Mouse (Mus musculus) myocyte (in vitro differentiated cells): ENCODE measurements around the gene Fgf11.

ENCODE experiments used
- CEBPB ChIP-seq: IDR thresholded peaks from 2 replicates; pipeline ENCODE4 v1.6.1; 2011; ENCODE audit warnings: mild to moderate bottlenecking, moderate library complexity; ENCODE audit not compliant: poor library complexity, insufficient read depth, severe bottlenecking
- E2F4 ChIP-seq: IDR thresholded peaks from one replicate; pipeline ENCODE4 v1.6.1; 2011; ENCODE audit warnings: mild to moderate bottlenecking, control low read depth, moderate library complexity; ENCODE audit not compliant: insufficient read depth
- MAX ChIP-seq: IDR thresholded peaks from one replicate; pipeline ENCODE4 v1.6.1; 2011; ENCODE audit warnings: low read depth, mild to moderate bottlenecking, control low read depth
- MYOD1 ChIP-seq, 3 experiments: IDR thresholded peaks; one replicate each; pipeline ENCODE4 v1.6.1; 2011; ENCODE audit warnings: control low read depth in 2 of 3, low read depth in 2 of 3, mild to moderate bottlenecking in 2 of 3, moderate library complexity in 1 of 3; ENCODE audit not compliant: insufficient read length in 2 of 3, control insufficient read depth in 1 of 3
- MYOG ChIP-seq, 3 experiments: IDR thresholded peaks; one replicate each; pipeline ENCODE4 v1.6.1; 2011; ENCODE audit warnings: control low read depth in 2 of 3, low read depth in 2 of 3, mild to moderate bottlenecking in 2 of 3; ENCODE audit not compliant: insufficient read length in 2 of 3, control insufficient read depth in 1 of 3, insufficient read depth in 1 of 3
- POLR2A ChIP-seq: IDR thresholded peaks from one replicate; pipeline ENCODE4 v1.6.1; 2011; ENCODE audit warnings: low read depth, mild to moderate bottlenecking, control low read depth, moderate library complexity; ENCODE audit not compliant: insufficient read length
- POLR2AphosphoS2 ChIP-seq: IDR thresholded peaks from one replicate; pipeline ENCODE4 v1.6.1; 2011; ENCODE audit warnings: low read depth, control low read depth; ENCODE audit not compliant: insufficient read length
- REST ChIP-seq: IDR thresholded peaks from one replicate; pipeline ENCODE4 v1.6.1; 2011; ENCODE audit warnings: mild to moderate bottlenecking, control low read depth, moderate library complexity; ENCODE audit not compliant: insufficient read depth, insufficient read length
- TCF12 ChIP-seq: IDR thresholded peaks from one replicate; pipeline ENCODE4 v1.6.1; 2011; ENCODE audit warnings: mild to moderate bottlenecking, control low read depth; ENCODE audit not compliant: poor library complexity, insufficient read depth, severe bottlenecking
- USF1 ChIP-seq: IDR thresholded peaks from one replicate; pipeline ENCODE4 v1.6.1; 2011; ENCODE audit warnings: low read depth, mild to moderate bottlenecking, control low read depth, moderate library complexity

GRCm38 (mm10) chr11:69781828-69782227 lies 19.8 kb downstream of the Fgf11 start:
- TF ChIP-seq E2F4 (no peak), POLR2AphosphoS2 (peak; percentile 57), USF1 (no peak), POLR2A (no peak), MYOG (IDR thresholded peaks at IDR 0.05; ENCODE audit: control insufficient read depth in 1 of 3, insufficient read depth in 1 of 3, insufficient read length in 2 of 3, low read depth in 2 of 3) (no peak), MYOD1 (IDR thresholded peaks at IDR 0.05; ENCODE audit: control insufficient read depth in 1 of 3, insufficient read length in 2 of 3, low read depth in 2 of 3) (no peak), REST (no peak), TCF12 (no peak), CEBPB (no peak), MAX (no peak)
